Mouse (Mus musculus) heart, embryonic 14.5 days (tissue): ENCODE results near the gene Olfr875. TPM values are rescaled to one million over a fixed set of nuclear protein-coding genes. Genes with fewer than 3 reads are reported as not detected.
"Not testable (repeated sequence)": the region's sequence is repeated elsewhere in the genome, so short reads cannot be mapped to it uniquely, and the experiment has no call there.

Experiments
- ATAC-seq: fragments of 200-750 bp; cut with Nextera tagmentation; 2 replicates; pipeline ENCODE4 v1.8.0; 2017; ENCODE audit warnings: low read depth, moderate TSS enrichment; ENCODE audit not compliant: insufficient number of reproducible peaks, insufficient read depth, low FRiP score
- H3K27ac ChIP-seq, 2 experiments: fragments of 200-500 bp in 1 of 2; fragments of 300-500 bp in 1 of 2; sonication (generic) in 1 of 2; replicated peaks in 1 of 2; 2 replicates each; pipeline ENCODE4 v1.5.1; 2012 to 2014; ENCODE audit warnings: low read depth in 2 of 2, low read length in 2 of 2, control low read depth in 1 of 2, mild to moderate bottlenecking in 1 of 2, mixed read lengths in 1 of 2; ENCODE audit not compliant: control insufficient read depth in 1 of 2, insufficient read depth in 1 of 2
- H3K27me3 ChIP-seq: fragments of 300-500 bp; sonication (generic); 2 replicates; pipeline ENCODE4 v1.6.1; 2014; ENCODE audit warnings: mild to moderate bottlenecking, low read length, control low read depth; ENCODE audit not compliant: control insufficient read depth, insufficient read depth
- H3K36me3 ChIP-seq: fragments of 300-500 bp; sonication (generic); 2 replicates; pipeline ENCODE4 v1.6.1; 2014; ENCODE audit warnings: mild to moderate bottlenecking, control low read depth, low read length, mixed read lengths; ENCODE audit not compliant: control insufficient read depth, insufficient read depth
- H3K4me1 ChIP-seq, 2 experiments: fragments of 200-500 bp in 1 of 2; fragments of 300-500 bp in 1 of 2; sonication (generic) in 1 of 2; 2 replicates each; pipeline ENCODE4 v1.6.1; 2012 to 2014; ENCODE audit warnings: low read length in 2 of 2, control low read depth in 1 of 2, mixed read lengths in 1 of 2; ENCODE audit not compliant: control insufficient read depth in 2 of 2, insufficient read depth in 2 of 2
- H3K4me2 ChIP-seq: fragments of 300-500 bp; sonication (generic); 2 replicates; pipeline ENCODE4 v1.6.1; 2014; ENCODE audit warnings: mild to moderate bottlenecking, low read length
- H3K4me3 ChIP-seq, 2 experiments: fragments of 200-500 bp in 1 of 2; fragments of 300-500 bp in 1 of 2; sonication (generic) in 1 of 2; 2 replicates each; pipeline ENCODE4 v1.5.1; 2012 to 2014; ENCODE audit warnings: low read length in 2 of 2, mild to moderate bottlenecking in 2 of 2, control low read depth in 1 of 2, low read depth in 1 of 2, moderate library complexity in 1 of 2; ENCODE audit not compliant: control insufficient read depth in 1 of 2, insufficient read depth in 1 of 2
- H3K9ac ChIP-seq: fragments of 300-500 bp; sonication (generic); 2 replicates; pipeline ENCODE4 v1.6.1; 2014; ENCODE audit warnings: mild to moderate bottlenecking, low read length
- H3K9me3 ChIP-seq: fragments of 300-500 bp; sonication (generic); 2 replicates; pipeline ENCODE4 v1.6.1; 2016; ENCODE audit warnings: low read length, control low read depth; ENCODE audit not compliant: control insufficient read depth
- WGBS: fragments of 180-500 bp; shearing (Covaris S2); extraction: QIAGEN DNeasy Blood & Tissue Kit; methylation state at CpG from one replicate; pipeline ENCODE4 v1.1.7; 2014; 5-methylcytosine and 5-hydroxymethylcytosine counted together
- polyA plus RNA-seq: library from polyadenylated mRNA; unstranded; fragments of >200 nt; fragmentation: Nextera tagmentation; extraction: Ambion mirVana; gene quantifications from 2 replicates; pipeline ENCODE4 v1.2.1, GENCODE M21; 2014

Olfr875 gene
- polyA plus RNA-seq, 1 experiment from 2014 or later = not detected

GRCm38 (mm10) chr9:37762541-37762940 is 9.1 kb upstream of the Olfr875 start:
- Histone ChIP-seq H3K36me3 (no peaks in the 10 kb centered on the region), H3K27ac (no peak overlapping the region), H3K4me1 (no peaks in the 10 kb centered on the region), H3K4me3 (no peak overlapping the region), H3K9me3 (no peaks in the 10 kb centered on the region), H3K27me3 (no peaks in the 10 kb centered on the region), H3K9ac (no peak overlapping the region), H3K4me2 (no peak overlapping the region)
- no peak for ATAC-seq
- 32% methylated on average over 2 of the region's 2 CpGs for WGBS

- WGBS = 60% methylated on average over 2 of the region's 2 CpGs
- no peak overlapping the region for H3K4me3 ChIP-seq
- H3K27ac ChIP-seq = 0 out of 4 replicates have a peak overlapping the region, but pooled peaks of 1 of the 2 experiments have one; percentile 6
- no peaks in the 10 kb centered on the region for H3K4me1 ChIP-seq
- ATAC-seq = no peak
- no peak overlapping the region for H3K4me2 ChIP-seq
- no peaks in the 10 kb centered on the region for H3K9me3 ChIP-seq
- no peaks in the 10 kb centered on the region for H3K36me3 ChIP-seq
- no peaks in the 10 kb centered on the region for H3K27me3 ChIP-seq
- no peak overlapping the region for H3K9ac ChIP-seq
Measured at GRCm38 (mm10) chr9:37770661-37771060, 996 bp upstream of the Olfr875 start.

- WGBS = 2% methylated on average over 7 of the region's 7 CpGs
- Histone ChIP-seq H3K27me3 (no peaks in the 10 kb centered on the region), H3K4me3 (peak overlapping the region; percentile 20 to 25), H3K4me1 (peaks cover 3 to 6% of the 10 kb centered on the region in 2 experiments; a peak in 3 of 4 replicates), H3K36me3 (no peaks in the 10 kb centered on the region), H3K27ac (peak overlapping the region; percentile 10 to 52; a peak in 3 of 4 replicates), H3K9me3 (no peaks in the 10 kb centered on the region), H3K4me2 (peak overlapping the region; percentile 51), H3K9ac (peak overlapping the region; percentile 28; the same call in 1 of the 2 replicates)
- ATAC-seq = peak; percentile 26; the same call in 1 of the 2 replicates
Measured at GRCm38 (mm10) chr9:37782766-37783260, 11.2 kb downstream of the Olfr875 start.

GRCm38 (mm10) chr9:37783394-37784387 is 12.0 kb downstream of the Olfr875 start:
- peak overlapping the region in 1 of 2 experiments; percentile 20; a peak in 1 of 4 replicates for H3K4me3 ChIP-seq
- H3K9me3 ChIP-seq, ATAC-seq, H3K27ac ChIP-seq, H3K4me1 ChIP-seq, H3K9ac ChIP-seq, H3K36me3 ChIP-seq, H3K27me3 ChIP-seq: not testable (repeated sequence)
- 67% methylated on average over 10 of the region's 15 CpGs for WGBS
- H3K4me2 ChIP-seq = peak overlapping the region; percentile 51

GRCm38 (mm10) chr9:37786411-37786810 is 14.8 kb downstream of the Olfr875 start:
- Histone ChIP-seq H3K4me2 (no peak overlapping the region), H3K27me3 (no peaks in the 10 kb centered on the region), H3K36me3 (no peaks in the 10 kb centered on the region), H3K27ac (no peak overlapping the region), H3K4me3 (no peak overlapping the region), H3K9ac (no peak overlapping the region), H3K4me1 (peaks cover 3 to 6% of the 10 kb centered on the region in 2 experiments; a peak in 3 of 4 replicates), H3K9me3 (no peaks in the 10 kb centered on the region)
- WGBS = 26% methylated on average over 2 of the region's 2 CpGs
- no peak for ATAC-seq

GRCm38 (mm10) chr9:37802055-37802454 is 30.4 kb downstream of the Olfr875 start:
- Histone ChIP-seq H3K4me1 (no peaks in the 10 kb centered on the region; a peak in 1 of 4 replicates), H3K9ac (no peak overlapping the region), H3K4me3 (no peak overlapping the region), H3K27ac (no peak overlapping the region), H3K4me2 (no peak overlapping the region), H3K36me3 (no peaks in the 10 kb centered on the region), H3K27me3 (no peaks in the 10 kb centered on the region), H3K9me3 (no peaks in the 10 kb centered on the region)
- no peak for ATAC-seq
- 78% methylated on average over 4 of the region's 4 CpGs for WGBS

- no peaks in the 10 kb centered on the region; a peak in 1 of 4 replicates for H3K4me1 ChIP-seq
- H3K4me2 ChIP-seq = no peak within 1 kb of the TSS
- no peaks in the 10 kb centered on the region for H3K9me3 ChIP-seq
- no peaks in the 10 kb centered on the region for H3K27me3 ChIP-seq
- no peak within 1 kb of the TSS for H3K4me3 ChIP-seq
- H3K36me3 ChIP-seq = no peaks in the 10 kb centered on the region
- H3K9ac ChIP-seq = no peak within 1 kb of the TSS
- no peak for ATAC-seq
- no peak within 1 kb of the TSS for H3K27ac ChIP-seq
Measured at GRCm38 (mm10) chr9:37802731-37803130, 31.1 kb downstream of the Olfr875 start, which contains the start of gene Olfr876. Gene Olfr876, plus strand, starts transcription at chr9:37803031.
